Mouse (Mus musculus): ENCODE data around the gene Lrrc1.

Lrrc1 gene

GRCm38 (mm10) chr9:77420200-77420585 lies 124.5 kb downstream of the Lrrc1 start:
- DNase-seq = no peak

- DNase-seq = no peak
Observed at GRCm38 (mm10) chr9:77419501-77420199, 125.0 kb downstream of the Lrrc1 start.

GRCm38 (mm10) chr9:77418800-77419199 lies 125.9 kb downstream of the Lrrc1 start:
- DNase-seq = no peak

GRCm38 (mm10) chr9:77416486-77416885 lies 128.2 kb downstream of the Lrrc1 start:
- DNase-seq = no peak

GRCm38 (mm10) chr9:77416002-77416401 lies 128.7 kb downstream of the Lrrc1 start:
- no peak for DNase-seq

GRCm38 (mm10) chr9:77411830-77412425 lies 132.7 kb downstream of the Lrrc1 start:
- DNase-seq = no peak

- no peak for DNase-seq
Observed at GRCm38 (mm10) chr9:77410968-77411367, 133.7 kb downstream of the Lrrc1 start.

- DNase-seq = no peak
Observed at GRCm38 (mm10) chr9:77410524-77410923, 134.1 kb downstream of the Lrrc1 start.

- DNase-seq = no peak
Observed at GRCm38 (mm10) chr9:77408053-77408603, 136.5 kb downstream of the Lrrc1 start.

GRCm38 (mm10) chr9:77406906-77407305 lies 137.8 kb downstream of the Lrrc1 start:
- peak; percentile 69 for DNase-seq

GRCm38 (mm10) chr9:77404458-77404857 lies 140.2 kb downstream of the Lrrc1 start:
- DNase-seq = no peak

GRCm38 (mm10) chr9:77403961-77404360 lies 140.7 kb downstream of the Lrrc1 start:
- DNase-seq = no peak

- no peak for DNase-seq
Observed at GRCm38 (mm10) chr9:77402971-77403370, 141.7 kb downstream of the Lrrc1 start.

- no peak for DNase-seq
Observed at GRCm38 (mm10) chr9:77399801-77400200, 144.9 kb downstream of the Lrrc1 start.

GRCm38 (mm10) chr9:77398856-77399631 lies 145.6 kb downstream of the Lrrc1 start:
- no peak for DNase-seq

- no peak for DNase-seq
Observed at GRCm38 (mm10) chr9:77397027-77397426, 147.6 kb downstream of the Lrrc1 start.

GRCm38 (mm10) chr9:77391248-77391647 lies 153.4 kb downstream of the Lrrc1 start:
- no peak for DNase-seq

- DNase-seq = no peak
Observed at GRCm38 (mm10) chr9:77388956-77389355, 155.7 kb downstream of the Lrrc1 start.

- peak; percentile 27 for DNase-seq
Observed at GRCm38 (mm10) chr9:77386751-77387150, 157.9 kb downstream of the Lrrc1 start.

GRCm38 (mm10) chr9:77385611-77386010 lies 159.1 kb downstream of the Lrrc1 start:
- no peak for DNase-seq

- peak; percentile 59 for DNase-seq
Observed at GRCm38 (mm10) chr9:77384651-77385050, 160.0 kb downstream of the Lrrc1 start.

- no peak for DNase-seq
Observed at GRCm38 (mm10) chr9:77383951-77384350, 160.7 kb downstream of the Lrrc1 start.

- DNase-seq = no peak
Observed at GRCm38 (mm10) chr9:77382514-77382913, 162.2 kb downstream of the Lrrc1 start.

GRCm38 (mm10) chr9:77381565-77381964 lies 163.1 kb downstream of the Lrrc1 start:
- DNase-seq = peak; percentile 82
